Mouse (Mus musculus): ENCODE measurements around the gene Aup1. TPM values are rescaled to one million over a fixed set of nuclear protein-coding genes. Genes with fewer than 3 reads are reported as not detected.

The Aup1 gene
- total RNA-seq, 2 experiments from 2014 or later = 131 to 133 TPM

DNA sequence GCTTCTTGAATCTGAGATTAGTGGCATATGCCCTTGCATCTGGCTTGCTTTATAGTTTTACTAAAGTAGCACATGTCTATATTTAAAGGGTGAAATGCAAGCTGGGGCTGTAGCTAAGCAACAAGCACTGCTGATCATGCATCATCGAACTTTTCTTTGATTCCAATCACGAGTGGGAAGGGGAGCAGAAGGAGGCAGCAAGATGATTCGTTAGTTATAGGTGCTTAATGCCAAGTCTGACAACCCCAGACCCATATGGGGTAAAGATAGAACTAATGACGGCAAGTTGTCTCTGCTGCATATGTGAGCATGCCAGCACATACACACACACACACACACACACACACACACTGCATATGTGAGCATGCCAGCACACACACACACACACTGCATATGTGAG, 49.8 kb downstream of the Aup1 start:
- H3K4me3 ChIP-seq = no peak overlapping the region
- peak in 1 of 2 experiments; percentile 85 for DNase-seq (ENCODE audit: low spot score in 2 of 2)
- no peak for TF ChIP-seq CTCF (conservative IDR thresholded peaks at IDR 0.05)
- peak overlapping the region; percentile 93 for H3K27ac ChIP-seq

Small RNA genes lying within 50 kb of the gene (microRNA-seq; reads per million reads assigned to microRNA genes)
- 0 reads per million in 2 experiments for gene Mir3470a
- 0.18 to 0.96 reads per million in 2 experiments for gene Mir7040

Other genes with a start within 250 kb of the Aup1 start
- gene Sema4f, start 114.8 kb upstream of the Aup1 start, total RNA-seq (2021) = 10 to 100 TPM; 41.0 to 44.0 TPM
- not detected for gene M1ap, start 107.6 kb upstream of the Aup1 start, total RNA-seq (2021)
- gene Dok1, start 21.1 kb upstream of the Aup1 start, total RNA-seq (2021) = 1 to 10 TPM; 3.2 to 3.3 TPM
- 1 to 10 TPM; 2.4 to 3.5 TPM for gene Loxl3, start 20.3 kb upstream of the Aup1 start, total RNA-seq (2021)
- gene Htra2, start 752 bp downstream of the Aup1 start, total RNA-seq (2021) = 10 to 100 TPM; 52.9 to 54.5 TPM
- under 1 TPM; 0.69 to 0.79 TPM for gene Dqx1, start 3.3 kb downstream of the Aup1 start, total RNA-seq (2021)
- gene Tlx2, start 15.8 kb downstream of the Aup1 start, total RNA-seq (2021) = not detected
- gene Pcgf1, start 23.3 kb downstream of the Aup1 start, total RNA-seq (2021) = 10 to 100 TPM; 36.3 to 37.5 TPM
- gene Lbx2, start 31.8 kb downstream of the Aup1 start, total RNA-seq (2021) = under 1 TPM in 1 of 2 experiments, not detected in 1; 0.86 TPM
- gene Ccdc142, start 47.1 kb downstream of the Aup1 start, total RNA-seq (2021) = 1 to 10 TPM; 7.7 to 9.1 TPM
- gene Gm42688, start 47.1 kb downstream of the Aup1 start, total RNA-seq (2021) = 1 to 10 TPM; 8.5 to 9.5 TPM
- gene Mrpl53, start 54.5 kb downstream of the Aup1 start, total RNA-seq (2021) = 10 to 100 TPM; 64.9 to 67.4 TPM
- gene Mogs, start 61.0 kb downstream of the Aup1 start, total RNA-seq (2021) = 10 to 100 TPM; 24.0 to 26.4 TPM
- 10 to 100 TPM; 55.9 to 56.1 TPM for gene Wbp1, start 67.0 kb downstream of the Aup1 start, total RNA-seq (2021)
- 10 to 100 TPM; 22.3 to 25.4 TPM for gene Ino80b, start 70.9 kb downstream of the Aup1 start, total RNA-seq (2021)
- gene Rtkn, start 80.9 kb downstream of the Aup1 start, total RNA-seq (2021) = 10 to 100 TPM; 80.0 to 84.0 TPM
- gene Wdr54, start 101.9 kb downstream of the Aup1 start, total RNA-seq (2021) = 10 to 100 TPM; 25.0 to 32.0 TPM
- 10 to 100 TPM; 21.8 to 21.9 TPM for gene 1700003E16Rik, start 101.9 kb downstream of the Aup1 start, total RNA-seq (2021)
- 100 to 1,000 TPM; 400 to 422 TPM for gene Dctn1, start 111.4 kb downstream of the Aup1 start, total RNA-seq (2021)
- under 1 TPM; 0.44 to 0.98 TPM for gene Slc4a5, start 165.3 kb downstream of the Aup1 start, total RNA-seq (2021)